Mouse (Mus musculus) effector memory CD4-positive, alpha-beta T cell, adult 5 months (primary cell): ENCODE measurements around the gene Pnliprp2. TPM values are rescaled to one million over a fixed set of nuclear protein-coding genes. Genes with fewer than 3 reads are reported as not detected.

Experiments used
- polyA plus RNA-seq: library from polyadenylated mRNA; unstranded; fragments of 100-300 nt; shearing (Covaris generic); gene quantifications from one replicate; pipeline ENCODE4 v1.2.1, GENCODE M21; 2017

The Pnliprp2 gene
- polyA plus RNA-seq, result not detected

DNA sequence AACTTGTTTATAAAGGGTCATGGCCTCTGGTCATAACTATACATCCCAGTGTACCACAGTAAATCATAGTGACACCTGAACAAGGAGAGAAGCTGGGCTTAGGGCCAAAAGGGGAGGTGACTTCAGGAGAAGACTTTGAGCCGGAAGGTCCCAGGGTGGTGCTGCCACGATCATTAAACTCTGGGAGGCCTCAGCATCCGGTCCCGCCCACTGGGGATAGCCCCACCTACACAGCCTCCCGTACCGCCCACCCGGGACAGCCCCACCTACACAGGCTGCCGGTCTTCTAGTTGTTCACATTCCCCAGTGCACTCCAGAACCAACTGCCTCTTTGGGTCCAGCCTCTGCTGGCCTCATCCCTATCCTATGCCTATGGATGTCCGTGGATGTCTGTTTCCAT, at the start of gene Pnliprp2:
Pnliprp2 (plus strand) TSS at position 297 of the 400 bp plus-strand sequence.

DNA sequence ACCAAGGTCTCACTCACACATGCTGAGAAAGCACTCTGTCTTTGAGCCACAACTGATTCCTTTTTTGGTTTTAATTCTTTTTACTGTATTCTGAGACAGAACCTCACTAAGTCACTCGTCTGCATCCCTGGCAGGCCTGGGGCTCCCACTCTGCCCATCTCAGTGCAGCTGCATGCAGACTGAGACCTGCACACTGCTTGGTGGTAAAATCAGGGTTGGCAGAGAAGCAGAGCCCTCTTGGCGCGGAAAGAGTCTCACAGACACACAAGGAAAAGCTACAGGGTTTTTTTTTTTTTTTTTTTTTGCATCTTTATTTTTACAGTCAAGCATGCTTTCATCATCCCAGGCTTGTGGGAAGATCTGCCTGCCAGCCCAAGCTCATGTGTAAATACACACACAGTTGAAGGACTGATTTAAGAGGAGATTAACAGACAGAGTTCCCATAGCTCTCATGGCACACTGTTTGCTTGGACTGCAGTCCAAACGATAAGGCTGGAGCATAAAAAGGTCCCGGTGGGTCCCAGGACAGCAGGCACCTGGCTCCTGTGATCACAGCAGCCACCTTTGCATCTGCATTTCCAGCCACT, 31.0 kb upstream of the Pnliprp2 start, which contains the start of gene Pnliprp1:
Pnliprp1 (plus strand) TSS at position 443 of the 587 bp plus-strand sequence.

DNA sequence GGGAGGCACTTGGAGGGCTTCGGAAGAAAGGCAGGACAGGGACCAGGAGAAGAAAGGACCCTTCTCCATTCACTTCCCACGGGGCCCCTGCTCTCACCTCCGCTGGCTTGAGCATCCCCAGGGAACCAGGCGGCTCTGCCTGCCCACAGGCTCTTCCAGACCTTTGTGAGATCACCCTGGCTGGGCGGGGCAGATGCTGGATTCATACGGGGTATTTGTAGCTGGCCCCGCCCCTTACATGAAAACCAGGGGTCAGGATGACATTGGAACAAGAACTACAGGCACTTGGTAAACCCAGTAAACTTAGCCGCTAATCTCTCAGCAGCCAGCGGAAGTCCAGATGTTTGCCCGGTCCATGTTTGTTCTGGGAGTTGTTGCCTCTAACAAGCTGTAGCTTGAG, 34.8 kb downstream of the Pnliprp2 start, which contains the start of gene 1700019N19Rik:
1700019N19Rik (minus strand) TSS at position 178 of the 400 bp plus-strand sequence.

Other genes starting within 250 kb of the Pnliprp2 start
- gene Ccdc172, start 247.7 kb upstream of the Pnliprp2 start, polyA plus RNA-seq, result not detected
- not detected for gene Pnlip, start 107.2 kb upstream of the Pnliprp2 start, polyA plus RNA-seq
- gene Pnliprp1, start 30.8 kb upstream of the Pnliprp2 start, polyA plus RNA-seq, result not detected
- gene 1700019N19Rik, start 34.7 kb downstream of the Pnliprp2 start, polyA plus RNA-seq, result not detected
- not detected for gene Eno4, start 183.7 kb downstream of the Pnliprp2 start, polyA plus RNA-seq
- gene Hspa12a, start 183.9 kb downstream of the Pnliprp2 start, polyA plus RNA-seq, result 0.71 TPM